Mouse (Mus musculus) cerebellum, adult 2 months (tissue): ENCODE measurements at regions not wholly inside any gene's neighbourhood (a gene's known extent, or its start where the extent isn't known, plus 50 kb on each side); places are given as distances from the start of the nearest gene placed in this dataset.

Experiments
- CTCF ChIP-seq: fragments of 200-500 bp; IDR thresholded peaks from 2 replicates; pipeline ENCODE4 v1.5.1; 2011; ENCODE audit warnings: low read depth, mild to moderate bottlenecking, control low read depth, low read length, moderate library complexity, borderline replicate concordance; ENCODE audit not compliant: insufficient read depth
- POLR2A ChIP-seq: fragments of 200-500 bp; IDR thresholded peaks from 2 replicates; pipeline ENCODE4 v1.6.1; 2011; ENCODE audit warnings: low read length, control low read depth, borderline replicate concordance; ENCODE audit not compliant: insufficient read depth

GRCm38 (mm10) chr4:148353969-148354368 is 66.2 kb upstream of the Disp3 start:
- TF ChIP-seq POLR2A = no peak
- TF ChIP-seq CTCF = no peak
